ENCODE assay signal across 20 mouse cellular contexts in genomic region chr7:35365161-35365910, GRCm38 (mm10). TPM values are rescaled to one million over a fixed set of nuclear protein-coding genes. Genes with fewer than 3 reads are reported as not detected.
DNase-seq lines count a peak whose midpoint lies in the region; ATAC-seq and TF ChIP-seq lines count a peak whose summit lies in the region.
"Had no signal": no experiment of that assay in that cellular context is flagged by ENCODE, and none has a peak within 500 bp of the region (broad histone marks: within the 10 kb centered on the region; RNA-seq: fewer than 3 reads in every experiment).

No protein-coding gene starts in this region.

- POLR2A ChIA-PET in Patski (lab: Charles Lee): no interaction called here

- TF ChIP-seq CTCF in MEL (IDR thresholded peaks at IDR 0.05 in 2 of 3, conservative IDR thresholded peaks at IDR 0.05 in 1 of 3; ENCODE audit: control insufficient read depth in 1 of 3, insufficient read depth in 1 of 3, low read depth in 2 of 3, low read length in 3 of 3, poor library complexity in 1 of 3, severe bottlenecking in 1 of 3) (no peak), Patski (IDR thresholded peaks at IDR 0.05) (no peak)
- no peak for TF ChIP-seq CTCF in kidney, postnatal 0 days (IDR thresholded peaks at IDR 0.05; ENCODE audit: low read depth)

- no peak for TF ChIP-seq EP300 in MEL (IDR thresholded peaks at IDR 0.05; ENCODE audit: low read depth in 1 of 2, low read length in 2 of 2)

- no peaks in the 10 kb centered on the region for H3K36me3 ChIP-seq in MEL (ENCODE audit: control insufficient read depth in 1 of 2, insufficient read depth in 2 of 2, low read length in 2 of 2)
- H3K36me3 ChIP-seq in intestine, embryonic 16.5 days (ENCODE audit: control insufficient read depth, insufficient read depth, low read length): peaks cover 10% of the 10 kb centered on the region
- 0 out of 2 replicates have a peak, but pooled peaks cover 2% of the 10 kb centered on the region for H3K36me3 ChIP-seq in kidney, postnatal 0 days (ENCODE audit: insufficient read depth, low read length)
- H3K36me3 ChIP-seq in forebrain, embryonic 12.5 days (replicated peaks): no peaks in the 10 kb centered on the region
- H3K36me3 ChIP-seq: embryonic facial prominence, embryonic 12.5 days; forebrain, embryonic 15.5 days; hindbrain, embryonic 12.5 days had no signal

- H3K9me3 ChIP-seq in MEL (replicated peaks; ENCODE audit: insufficient read depth, low read length): no peaks in the 10 kb centered on the region
- no peaks in the 10 kb centered on the region for H3K9me3 ChIP-seq in intestine, embryonic 16.5 days (ENCODE audit: control insufficient read depth, low read length)
- no peaks in the 10 kb centered on the region for H3K9me3 ChIP-seq in kidney, postnatal 0 days (replicated peaks; ENCODE audit: low read length)
- H3K9me3 ChIP-seq in forebrain, embryonic 12.5 days: 0 out of 2 replicates have a peak, but pooled peaks cover 3% of the 10 kb centered on the region
- H3K9me3 ChIP-seq: embryonic facial prominence, embryonic 12.5 days; forebrain, embryonic 15.5 days; hindbrain, embryonic 12.5 days had no signal

- H3K4me1 ChIP-seq in MEL (ENCODE audit: control insufficient read depth in 1 of 2, insufficient read depth in 2 of 2, low read length in 2 of 2): no peaks in the 10 kb centered on the region
- H3K4me1 ChIP-seq in intestine, embryonic 16.5 days (ENCODE audit: control insufficient read depth, insufficient read depth, low read length): no peaks in the 10 kb centered on the region; the same call in 1 of the 2 replicates
- peaks cover 12% of the 10 kb centered on the region for H3K4me1 ChIP-seq in kidney, postnatal 0 days (replicated peaks; ENCODE audit: insufficient read depth, low read length)
- no peaks in the 10 kb centered on the region for H3K4me1 ChIP-seq in forebrain, embryonic 12.5 days
- H3K4me1 ChIP-seq: embryonic facial prominence, embryonic 12.5 days; forebrain, embryonic 15.5 days; hindbrain, embryonic 12.5 days had no signal

- no peak overlapping the region for H3K27ac ChIP-seq in MEL (ENCODE audit: control insufficient read depth, low read depth, low read length)
- no peak overlapping the region for H3K27ac ChIP-seq in intestine, embryonic 16.5 days (ENCODE audit: low read length)
- peak overlapping the region; percentile 78 for H3K27ac ChIP-seq in kidney, postnatal 0 days
- no peak overlapping the region for H3K27ac ChIP-seq in forebrain, embryonic 12.5 days
- H3K27ac ChIP-seq: embryonic facial prominence, embryonic 12.5 days; forebrain, embryonic 15.5 days; heart, adult 2 months; hindbrain, embryonic 12.5 days; liver, embryonic 14.5 days; macrophage had no signal

- TF ChIP-seq RAD21 in MEL (IDR thresholded peaks at IDR 0.05; ENCODE audit: low read depth, low read length): no peak

- peak; percentile 10 for ATAC-seq in Patski
- peak; percentile 32; the same call in 1 of the 2 replicates for ATAC-seq in intestine, embryonic 16.5 days
- peak; percentile 38 for ATAC-seq in kidney, postnatal 0 days (replicated peaks; ENCODE audit: low FRiP score, low read depth)
- no peak for ATAC-seq in forebrain, embryonic 12.5 days (ENCODE audit: low FRiP score)
- ATAC-seq: CD4-positive, CD25-positive, alpha-beta regulatory T cell, adult 4 months; forebrain, embryonic 15.5 days; midbrain, embryonic 16.5 days had no signal

- CTCF ChIA-PET in Patski (lab: Charles Lee): interaction anchor here (1.9 kb wide), 1 partner anchor 8 kb away, joined by 6 read pairs; no protein-coding TSS in a partner anchor

- no peak overlapping the region for H3K4me3 ChIP-seq in MEL (ENCODE audit: control insufficient read depth in 1 of 2, insufficient read depth in 1 of 2, low read depth in 2 of 2, low read length in 2 of 2)
- no peak overlapping the region for H3K4me3 ChIP-seq in intestine, embryonic 16.5 days (ENCODE audit: low read length)
- no peak overlapping the region for H3K4me3 ChIP-seq in kidney, postnatal 0 days (replicated peaks; ENCODE audit: low read depth, low read length)
- H3K4me3 ChIP-seq in forebrain, embryonic 12.5 days (replicated peaks): no peak overlapping the region
- H3K4me3 ChIP-seq: embryonic facial prominence, embryonic 12.5 days; forebrain, embryonic 15.5 days; heart, adult 2 months; hindbrain, embryonic 12.5 days had no signal

- no peaks in the 10 kb centered on the region for H3K79me2 ChIP-seq in MEL (ENCODE audit: control insufficient read depth, insufficient read depth, low read length, poor library complexity)

- DNase-seq in MEL (ENCODE audit: low read depth, low spot score): peak; percentile 17
- no peak for DNase-seq in Patski (ENCODE audit: low read depth, low spot score)
- peak; percentile 90 for DNase-seq in kidney, postnatal 0 days (ENCODE audit: low spot score)
- no peak for DNase-seq in layer of hippocampus, adult 9-11 months
- no peak for DNase-seq in layer of hippocampus, postnatal 10 days (ENCODE audit: low spot score in 2 of 2)
- no peak for DNase-seq in lung, postnatal 14 days
- DNase-seq: adrenal gland, postnatal 25 days; cerebellum, adult 9-11 months; heart, adult 2 months; right cerebral cortex, postnatal 25 days; thymus, postnatal 36 days had no signal

- no peak for TF ChIP-seq POLR2A in MEL (IDR thresholded peaks at IDR 0.05; ENCODE audit: control insufficient read depth in 1 of 2, insufficient read depth in 1 of 2, low read depth in 1 of 2, low read length in 2 of 2, poor library complexity in 1 of 2)

- H3K27me3 ChIP-seq in MEL (ENCODE audit: control insufficient read depth in 1 of 2, insufficient read depth in 2 of 2, low read length in 2 of 2) (no peaks in the 10 kb centered on the region; a peak in 2 of 4 replicates), Patski (no peaks in the 10 kb centered on the region)
- no peaks in the 10 kb centered on the region for H3K27me3 ChIP-seq in intestine, embryonic 16.5 days (replicated peaks; ENCODE audit: control insufficient read depth, insufficient read depth, low read length)
- no peaks in the 10 kb centered on the region for H3K27me3 ChIP-seq in kidney, postnatal 0 days (ENCODE audit: insufficient read depth, low read length)
- H3K27me3 ChIP-seq in forebrain, embryonic 12.5 days: no peaks in the 10 kb centered on the region
- H3K27me3 ChIP-seq: embryonic facial prominence, embryonic 12.5 days; forebrain, embryonic 15.5 days; hindbrain, embryonic 12.5 days had no signal

- no peak overlapping the region for H3K9ac ChIP-seq in MEL (ENCODE audit: control insufficient read depth, low read depth, low read length, poor library complexity, severe bottlenecking)
- H3K9ac ChIP-seq in intestine, embryonic 16.5 days (ENCODE audit: low read depth, low read length): no peak overlapping the region
- no peak overlapping the region for H3K9ac ChIP-seq in kidney, postnatal 0 days (ENCODE audit: low read depth, low read length)
- no peak overlapping the region for H3K9ac ChIP-seq in forebrain, embryonic 12.5 days
- H3K9ac ChIP-seq: embryonic facial prominence, embryonic 12.5 days; forebrain, embryonic 15.5 days; hindbrain, embryonic 12.5 days; liver, embryonic 14.5 days had no signal

- 74% methylated on average over 12 of the region's 12 CpGs for WGBS in intestine, embryonic 16.5 days
- WGBS in kidney, postnatal 0 days: 31% methylated on average over 12 of the region's 12 CpGs
- 79% methylated on average over 12 of the region's 12 CpGs for WGBS in forebrain, embryonic 12.5 days

- in situ Hi-C loops in Patski (cut with MboI; ENCODE audit: low pct_unique_long_range_greater_than_20kb): no loop called here

- H3K4me2 ChIP-seq in intestine, embryonic 16.5 days (ENCODE audit: low read depth, low read length): no peak overlapping the region
- peak overlapping the region; percentile 1; the same call in 1 of the 2 replicates for H3K4me2 ChIP-seq in kidney, postnatal 0 days (ENCODE audit: low read length)
- H3K4me2 ChIP-seq in forebrain, embryonic 12.5 days: no peak overlapping the region
- H3K4me2 ChIP-seq: embryonic facial prominence, embryonic 12.5 days; forebrain, embryonic 15.5 days; hindbrain, embryonic 12.5 days had no signal

RNA-seq across cellular contexts. Expression of gene Faap24, which starts 31.3 kb away (rescaled TPM):
- total RNA-seq in MEL (2012; rRNA removed): 11.9 and 15.3 TPM in 2 replicates
- polyA plus RNA-seq in MEL (2012; ENCODE audit: insufficient read depth in 1 of 2, insufficient read length in 2 of 2, low read depth in 1 of 2, low replicate concordance in 2 of 2, missing spikeins in 1 of 2): 10 to 100 TPM in 1 of 2 experiments, not detected in 1; 26.7 TPM
- polyA plus RNA-seq in Patski (2021): 7.1 TPM
- polyA plus RNA-seq in intestine, embryonic 16.5 days (2015; fragmentation: Nextera tagmentation; extraction: Ambion mirVana): 21.1 and 22.5 TPM in 2 replicates
- polyA plus RNA-seq in kidney, postnatal 0 days (2015; fragmentation: Nextera tagmentation; extraction: Ambion mirVana): 14.3 and 15.4 TPM in 2 replicates
- 23.8 and 26.3 TPM in 2 replicates for polyA plus RNA-seq in forebrain, embryonic 12.5 days (2016; fragmentation: Nextera tagmentation; extraction: Ambion mirVana)
- total RNA-seq in layer of hippocampus, postnatal 10 days (2021): 1 to 10 TPM; 7.4 to 8.5 TPM

RNA-seq across cellular contexts. Expression of gene Rhpn2, which starts 31.4 kb away (rescaled TPM):
- total RNA-seq in MEL (2012; rRNA removed): 0.46 and 0.58 TPM in 2 replicates
- polyA plus RNA-seq in MEL (2012; ENCODE audit: insufficient read depth in 1 of 2, insufficient read length in 2 of 2, low read depth in 1 of 2, low replicate concordance in 2 of 2, missing spikeins in 1 of 2) (1 to 10 TPM in 1 of 2 experiments, not detected in 1; 1.2 TPM), Patski (2021) (21.4 TPM)
- 95.3 and 105 TPM in 2 replicates for polyA plus RNA-seq in intestine, embryonic 16.5 days (2015; fragmentation: Nextera tagmentation; extraction: Ambion mirVana)
- polyA plus RNA-seq in kidney, postnatal 0 days (2015; fragmentation: Nextera tagmentation; extraction: Ambion mirVana): 14.6 and 15.1 TPM in 2 replicates
- polyA plus RNA-seq in forebrain, embryonic 12.5 days (2016; fragmentation: Nextera tagmentation; extraction: Ambion mirVana): 1.9 and 2.2 TPM in 2 replicates
- total RNA-seq in layer of hippocampus, postnatal 10 days (2021): 1 to 10 TPM; 2.1 to 2.4 TPM
- polyA plus RNA-seq: macrophage had no signal

RNA-seq across cellular contexts. Expression of gene Cep89, which starts 31.5 kb away (rescaled TPM):
- 13.1 and 15.8 TPM in 2 replicates for total RNA-seq in MEL (2012; rRNA removed)
- polyA plus RNA-seq in MEL (2012; ENCODE audit: insufficient read depth in 1 of 2, insufficient read length in 2 of 2, low read depth in 1 of 2, low replicate concordance in 2 of 2, missing spikeins in 1 of 2) (10 to 100 TPM in 1 of 2 experiments, not detected in 1; 44.5 TPM), Patski (2021) (38.1 TPM)
- 41.4 and 45.0 TPM in 2 replicates for polyA plus RNA-seq in intestine, embryonic 16.5 days (2015; fragmentation: Nextera tagmentation; extraction: Ambion mirVana)
- polyA plus RNA-seq in kidney, postnatal 0 days (2015; fragmentation: Nextera tagmentation; extraction: Ambion mirVana): 32.2 and 34.1 TPM in 2 replicates
- 58.9 and 59.8 TPM in 2 replicates for polyA plus RNA-seq in forebrain, embryonic 12.5 days (2016; fragmentation: Nextera tagmentation; extraction: Ambion mirVana)
- total RNA-seq in layer of hippocampus, postnatal 10 days (2021): 10 to 100 TPM; 24.5 to 25.7 TPM

RNA-seq across cellular contexts. Expression of gene Gpatch1, which starts 47.1 kb away (rescaled TPM):
- total RNA-seq in MEL (2012; rRNA removed): 7.9 and 8.5 TPM in 2 replicates
- polyA plus RNA-seq in MEL (2012; ENCODE audit: insufficient read depth in 1 of 2, insufficient read length in 2 of 2, low read depth in 1 of 2, low replicate concordance in 2 of 2, missing spikeins in 1 of 2) (10 to 100 TPM in 1 of 2 experiments, not detected in 1; 13.4 TPM), Patski (2021) (15.5 TPM)
- 14.8 and 15.3 TPM in 2 replicates for polyA plus RNA-seq in intestine, embryonic 16.5 days (2015; fragmentation: Nextera tagmentation; extraction: Ambion mirVana)
- 17.0 and 17.6 TPM in 2 replicates for polyA plus RNA-seq in kidney, postnatal 0 days (2015; fragmentation: Nextera tagmentation; extraction: Ambion mirVana)
- 20.2 and 20.4 TPM in 2 replicates for polyA plus RNA-seq in forebrain, embryonic 12.5 days (2016; fragmentation: Nextera tagmentation; extraction: Ambion mirVana)
- 10 to 100 TPM; 24.7 to 28.2 TPM for total RNA-seq in layer of hippocampus, postnatal 10 days (2021)

Comparison
In these comparisons a context has a peak if more than half of its experiments do, and no peak if none do; other contexts are left out.
1. DNase-seq: peak in MEL (single experiment) and kidney, postnatal 0 days (single experiment); none in Patski (single experiment), layer of hippocampus, adult 9-11 months (single experiment), layer of hippocampus, postnatal 10 days (0 of 2) and lung, postnatal 14 days (single experiment).